Mouse (Mus musculus) embryonic fibroblast, embryonic 13.5 days (primary cell): Measurements from ENCODE around the gene Capn12.

Experiments used
- CTCF ChIP-seq: IDR thresholded peaks from 2 replicates; pipeline ENCODE4 v1.5.1; 2011; ENCODE audit warnings: mild to moderate bottlenecking, control low read depth, low read length, moderate library complexity, borderline replicate concordance; ENCODE audit not compliant: insufficient read depth
- POLR2A ChIP-seq: IDR thresholded peaks from 2 replicates; pipeline ENCODE4 v1.6.1; 2011; ENCODE audit warnings: low read depth, mild to moderate bottlenecking, control low read depth, low read length, moderate library complexity

DNA sequence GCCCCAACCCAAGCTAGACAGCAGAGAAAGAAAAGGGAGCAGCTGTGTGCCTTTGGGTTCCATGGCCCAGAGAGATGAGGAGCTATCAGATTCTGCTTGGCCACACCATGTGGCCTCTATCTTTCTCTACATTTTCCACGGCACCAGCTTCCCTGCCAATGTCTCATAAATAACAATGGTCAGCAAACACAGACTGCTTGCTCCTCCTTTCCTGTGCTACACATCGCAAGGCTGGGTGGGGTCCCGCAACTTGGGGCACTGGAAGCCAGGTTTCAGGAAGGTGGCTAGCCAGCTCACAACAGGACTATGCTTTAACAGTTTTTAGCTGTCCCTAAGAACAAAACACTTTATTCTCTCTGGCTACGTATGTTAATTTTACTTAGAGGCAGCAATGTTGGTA, 55.6 kb downstream of the Capn12 start:
- TF ChIP-seq CTCF (no peak), POLR2A (no peak)
